Mouse (Mus musculus) thymus, adult 2 months (tissue): Measurements from ENCODE around the gene Serf2.
"Not testable (repeated sequence)": the region's sequence is repeated elsewhere in the genome, so short reads cannot be mapped to it uniquely, and the experiment has no call there.

Source experiments
- CTCF ChIP-seq: fragments of 200-500 bp; IDR thresholded peaks from 2 replicates; pipeline ENCODE4 v1.5.1; 2012; ENCODE audit warnings: mild to moderate bottlenecking, control low read depth, low read length, moderate library complexity, borderline replicate concordance; ENCODE audit not compliant: control insufficient read depth, poor library complexity, insufficient read depth; ENCODE audit errors: extremely low read depth
- POLR2A ChIP-seq: fragments of 200-500 bp; IDR thresholded peaks from 2 replicates; pipeline ENCODE4 v1.6.1; 2012; ENCODE audit warnings: mild to moderate bottlenecking, low read length, control low read depth, moderate library complexity; ENCODE audit not compliant: control insufficient read depth, poor library complexity, insufficient read depth; ENCODE audit errors: extremely low read depth

DNA sequence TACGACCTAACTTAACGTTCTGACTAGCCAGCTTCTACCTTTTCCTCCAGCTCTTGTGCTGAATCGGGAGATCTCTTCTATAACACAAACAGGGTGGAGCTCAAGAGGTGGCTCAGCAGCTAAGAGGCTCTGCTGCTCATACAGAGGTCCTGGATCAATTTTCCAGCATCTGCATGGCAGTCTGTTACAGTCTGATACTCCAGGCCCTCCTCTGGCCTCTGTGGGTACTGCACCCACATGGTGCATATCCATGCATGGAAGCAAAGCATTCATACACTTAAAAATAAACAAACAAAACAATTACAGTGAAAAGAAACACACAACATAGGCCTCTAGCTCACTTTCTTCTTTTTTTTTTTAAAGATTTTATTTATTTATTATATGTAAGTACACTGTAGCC, 23.8 kb downstream of the Serf2 start:
- not testable (repeated sequence) for TF ChIP-seq CTCF, POLR2A
